Mouse (Mus musculus) left cerebral cortex, adult 2 months (tissue): ENCODE results near the gene Gm14744. TPM values are rescaled to one million over a fixed set of nuclear protein-coding genes. Genes with fewer than 3 reads are reported as not detected.
A peak's percentile ranks its signal among the peaks of the same experiment; 100 is the strongest.
"Not testable (repeated sequence)": the region's sequence is repeated elsewhere in the genome, so short reads cannot be mapped to it uniquely, and the experiment has no call there.

ENCODE experiments used
- DNase-seq, 2 experiments: peaks; one replicate each; pipeline ENCODE4 v3.0.0; 2021 to 2022; ENCODE audit warnings: low spot score in 2 of 2, mixed read lengths in 1 of 2; ENCODE audit errors: extremely low spot score in 1 of 2
- H3K27ac ChIP-seq: fragments of 200-600 bp; 2 replicates; pipeline ENCODE4 v1.8.1; 2022
- H3K4me3 ChIP-seq: fragments of 200-600 bp; 2 replicates; pipeline ENCODE4 v1.8.1; 2022
- CTCF ChIP-seq: fragments of 200-600 bp; IDR thresholded peaks from 2 replicates; pipeline ENCODE4 v1.8.1; 2022; ENCODE audit warnings: antibody characterized with exemption, mild to moderate bottlenecking, moderate library complexity
- intact Hi-C: fragments of 180-260 bp; cut with DNase I; formaldehyde crosslinking; loops from one replicate; pipeline ENCODE4 v1.15.1; 2025
- long read RNA-seq, 2 experiments: library from polyadenylated mRNA; stranded (forward); transcript quantifications; one replicate each; pipeline ENCODE4 v2.0.0; 2021; ENCODE audit warnings: borderline mapping rate in 2 of 2
- total RNA-seq, 2 experiments: library from RNA; stranded (reverse); gene quantifications; 2 replicates each; pipeline ENCODE4 v1.2.3; 2021

Gene Gm14744
- not detected for total RNA-seq
- long read RNA-seq, experiment 1 = 0 reads
- long read RNA-seq, experiment 2 = 0 reads

- not testable (repeated sequence) for H3K27ac ChIP-seq, DNase-seq, H3K4me3 ChIP-seq
- intact Hi-C loops = loop anchor here (10.0 kb wide), 1 partner anchor 50 kb away; no protein-coding TSS in a partner anchor
These were observed at the start of gene Gm14744 for GRCm38 (mm10) chrX:77864458-77864857. TSS of gene Gm14744 (plus strand) at chrX:77864758.

GRCm38 (mm10) chrX:77853523-77853922 is 11.0 kb upstream of the Gm14744 start, which contains the start of gene Pbsn:
TSS of gene Pbsn (minus strand) at chrX:77853623.
- no peak for TF ChIP-seq CTCF
- intact Hi-C loops = no loop called here

GRCm38 (mm10) chrX:77880033-77880432 is 15.5 kb downstream of the Gm14744 start:
- DNase-seq, intact Hi-C loops: not testable (repeated sequence)
- TF ChIP-seq CTCF = peak; percentile 32

More at GRCm38 (mm10) chrX:77853523-77853922, 11.0 kb upstream of the Gm14744 start, which contains the start of gene Pbsn:
- DNase-seq = no peak
- Histone ChIP-seq H3K4me3 (no peak within 1 kb of the TSS), H3K27ac (no peak within 1 kb of the TSS)

More at GRCm38 (mm10) chrX:77880033-77880432, 15.5 kb downstream of the Gm14744 start:
- H3K4me3 ChIP-seq, H3K27ac ChIP-seq: not testable (repeated sequence)

Other genes starting within 250 kb of the Gm14744 start
- 10 to 100 TPM; 10.5 to 11.7 TPM for gene Prkx, start 68.5 kb upstream of the Gm14744 start, total RNA-seq
- not detected for gene Pbsn, start 11.1 kb upstream of the Gm14744 start, total RNA-seq
- not detected for gene 5430402E10Rik, start 60.3 kb downstream of the Gm14744 start, total RNA-seq
- not detected for gene Obp1a, start 226.6 kb downstream of the Gm14744 start, total RNA-seq